Mouse (Mus musculus) E14TG2a.4 (cell line): ENCODE results near the gene 1520401A03Rik.

ENCODE experiments used
- H3K27me3 ChIP-seq: 2 replicates; pipeline ENCODE4 v1.6.1; 2014; ENCODE audit warnings: low read length, control low read depth; ENCODE audit not compliant: insufficient read depth
- H3K36me3 ChIP-seq: 2 replicates; pipeline ENCODE4 v1.6.1; 2014; ENCODE audit warnings: low read length, control low read depth; ENCODE audit not compliant: insufficient read depth
- H3K4me1 ChIP-seq: replicated peaks from 2 replicates; pipeline ENCODE4 v1.6.1; 2014; ENCODE audit warnings: low read depth, low read length, control low read depth
- H3K4me3 ChIP-seq: replicated peaks from 2 replicates; pipeline ENCODE4 v1.5.1; 2014; ENCODE audit warnings: mild to moderate bottlenecking, low read length
- H3K9me3 ChIP-seq: 2 replicates; pipeline ENCODE4 v1.6.1; 2014; ENCODE audit warnings: low read length, control low read depth
- CTCF ChIP-seq: conservative IDR thresholded peaks from 2 replicates; pipeline ENCODE4 v1.5.1; 2014; ENCODE audit warnings: low read length
- NANOG ChIP-seq: IDR thresholded peaks from 2 replicates; pipeline ENCODE4 v1.6.1; 2014; ENCODE audit warnings: borderline replicate concordance, low read length, mixed read lengths
- POU5F1 ChIP-seq: IDR thresholded peaks from 2 replicates; pipeline ENCODE4 v1.6.1; 2014; ENCODE audit warnings: low read length, borderline replicate concordance

Gene 1520401A03Rik

DNA sequence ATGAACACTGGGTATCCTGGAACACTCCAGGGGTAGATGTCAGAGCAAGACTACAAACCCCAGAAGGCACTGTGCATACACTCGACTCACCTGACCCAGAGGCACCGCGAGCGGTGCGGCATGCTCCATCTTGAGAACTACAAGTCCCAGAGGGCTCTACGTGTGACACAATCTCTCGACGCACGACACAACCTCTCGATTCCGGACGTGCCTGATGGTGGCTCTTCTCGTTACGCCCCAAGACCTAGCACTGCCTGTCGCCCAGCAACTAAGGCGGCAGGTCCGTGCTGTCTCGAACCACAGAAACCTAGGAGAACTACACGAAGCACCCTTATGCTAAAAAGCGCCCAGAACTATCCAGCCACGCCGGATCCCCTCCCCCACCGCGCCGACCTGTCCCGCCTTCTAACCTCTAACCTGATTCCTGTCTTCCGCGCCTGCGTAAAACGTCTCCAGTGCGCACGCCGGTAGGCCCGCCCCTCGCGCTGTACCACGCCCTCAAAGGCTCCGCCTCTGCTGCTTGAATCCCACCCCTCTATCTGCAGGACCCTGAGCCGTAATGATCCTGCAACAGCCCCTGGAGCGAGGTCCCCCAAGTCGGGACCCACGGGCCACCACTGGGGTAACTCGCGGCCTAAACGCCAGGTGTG, 49.0 kb downstream of the 1520401A03Rik start, which contains the start of the genes Hcfc1r1 and Thoc6:
TSS of gene Hcfc1r1 (plus strand) at position 173 of the 650 bp plus-strand sequence.
TSS of gene Thoc6 (minus strand) at position 459 of the 650 bp plus-strand sequence.
- Histone ChIP-seq H3K4me1 (peaks cover 88% of the 10 kb centered on the region), H3K27me3 (peaks cover 19% of the 10 kb centered on the region), H3K9me3 (no peaks in the 10 kb centered on the region), H3K36me3 (peaks cover 43% of the 10 kb centered on the region), H3K4me3 (peak within 1 kb of the TSS; percentile 89)
- no peak for TF ChIP-seq POU5F1
- no peak for TF ChIP-seq CTCF
- TF ChIP-seq NANOG = no peak

DNA sequence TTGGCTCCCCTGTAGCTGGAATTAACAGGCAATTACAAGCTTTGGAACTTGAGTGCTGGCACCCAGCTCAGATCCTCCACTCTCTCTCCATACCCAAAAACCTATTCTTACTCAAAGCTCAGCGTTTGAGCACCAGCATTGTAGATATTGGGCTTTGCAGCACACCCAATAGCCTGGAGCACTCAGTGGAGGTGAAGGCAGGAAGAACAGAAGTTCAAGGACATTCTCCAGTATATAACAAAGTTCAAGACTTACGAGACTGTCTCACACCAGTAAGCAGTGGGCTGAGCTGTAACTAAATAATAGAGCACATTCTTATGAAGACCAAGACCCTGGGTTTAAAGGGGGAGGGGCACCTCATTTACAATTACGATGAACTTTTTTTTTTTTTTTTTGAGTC, 49.8 kb downstream of the 1520401A03Rik start:
- Histone ChIP-seq H3K36me3 (peaks cover 50% of the 10 kb centered on the region), H3K9me3 (no peaks in the 10 kb centered on the region)
- TF ChIP-seq POU5F1 = no peak
- TF ChIP-seq CTCF = no peak
- TF ChIP-seq NANOG = no peak

DNA sequence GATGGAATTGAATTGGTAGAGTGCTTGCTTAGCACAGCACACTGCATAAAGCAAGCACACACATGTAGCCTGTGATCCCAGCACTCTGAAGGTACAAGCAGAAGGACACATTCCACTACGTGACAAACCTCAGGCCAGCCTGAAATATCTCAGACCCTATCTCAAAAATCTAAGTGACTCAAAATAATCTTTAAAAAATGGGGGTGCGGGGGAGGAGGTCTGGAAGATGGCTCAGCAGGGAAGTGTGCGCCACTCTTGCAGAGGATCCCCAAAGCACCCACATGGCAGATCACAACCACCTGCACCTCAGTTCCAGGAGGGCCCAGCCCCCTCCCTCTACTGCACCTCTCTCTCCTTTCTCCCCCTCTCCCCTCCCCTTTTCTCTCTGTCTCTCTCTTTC, 51.1 kb downstream of the 1520401A03Rik start:
- Histone ChIP-seq H3K4me3 (0 out of 2 replicates have a peak overlapping the region, but pooled peaks have one; percentile 8), H3K36me3 (peaks cover 63% of the 10 kb centered on the region), H3K4me1 (peaks cover 94% of the 10 kb centered on the region), H3K9me3 (no peaks in the 10 kb centered on the region), H3K27me3 (peaks cover 11% of the 10 kb centered on the region)
- TF ChIP-seq NANOG (no peak), POU5F1 (no peak), CTCF (no peak)

More for the DNA sequence above, 49.8 kb downstream of the 1520401A03Rik start:
- peak overlapping the region; percentile 89 for H3K4me3 ChIP-seq
- H3K4me1 ChIP-seq = peaks cover 91% of the 10 kb centered on the region
- peaks cover 11% of the 10 kb centered on the region for H3K27me3 ChIP-seq

DNA sequence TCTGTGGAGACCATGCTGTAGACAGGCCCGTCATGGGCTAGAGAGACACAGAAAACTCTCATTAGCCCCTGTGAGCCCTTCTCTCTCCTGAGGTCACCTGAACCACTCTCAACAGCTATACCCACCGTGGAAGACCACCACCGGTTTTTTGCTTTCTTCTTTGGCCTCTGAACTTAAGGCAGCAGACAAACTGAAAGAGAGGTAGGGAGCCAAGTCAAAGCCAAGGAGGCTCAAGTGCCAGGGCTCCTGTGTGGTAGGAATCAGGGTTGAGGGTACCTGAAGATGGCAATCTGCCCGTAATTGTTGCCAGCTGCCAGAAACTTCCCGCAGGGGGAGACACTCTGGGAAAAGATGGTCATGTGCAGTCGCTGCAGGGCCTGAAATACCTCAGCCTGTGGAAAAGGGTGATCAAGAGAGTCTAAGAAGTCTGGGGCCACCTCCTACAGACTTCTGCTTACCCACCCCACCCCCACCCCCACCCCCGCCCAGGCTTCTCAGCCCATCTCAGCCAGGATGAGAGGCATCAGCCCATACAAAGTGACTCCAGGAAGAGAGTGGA, 52.0 kb downstream of the 1520401A03Rik start:
- H3K9me3 ChIP-seq = no peaks in the 10 kb centered on the region
- peaks cover 94% of the 10 kb centered on the region for H3K4me1 ChIP-seq
- peaks cover 72% of the 10 kb centered on the region for H3K36me3 ChIP-seq
- H3K4me3 ChIP-seq = peak overlapping the region; percentile 33; the same call in 1 of the 2 replicates
- TF ChIP-seq CTCF (0 out of 2 replicates have a peak, but pooled peaks have one; percentile 12), POU5F1 (no peak), NANOG (no peak)
- H3K27me3 ChIP-seq = peaks cover 7% of the 10 kb centered on the region

DNA sequence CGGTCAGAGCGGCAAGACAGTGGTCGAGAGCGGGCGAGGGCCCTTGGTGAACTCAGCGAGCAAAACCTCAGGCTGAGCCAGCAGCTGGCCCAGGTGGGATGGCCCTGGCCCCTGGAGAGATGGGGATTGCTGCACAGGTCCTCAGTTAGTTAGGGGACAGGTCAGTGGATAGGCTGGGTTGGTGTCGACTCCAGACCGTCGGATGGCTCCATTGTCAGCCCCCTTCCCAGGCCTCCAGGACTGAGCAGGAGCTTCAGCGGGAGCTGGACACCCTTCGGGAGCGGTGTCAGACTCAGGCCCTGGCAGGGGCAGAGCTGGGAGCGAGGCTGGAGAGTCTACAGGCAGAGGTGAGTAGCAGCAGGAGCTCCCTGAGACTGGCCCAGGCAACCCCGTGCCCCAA, 57.1 kb downstream of the 1520401A03Rik start:
- peaks cover 35% of the 10 kb centered on the region for H3K27me3 ChIP-seq
- H3K4me1 ChIP-seq = peaks cover 79% of the 10 kb centered on the region
- H3K36me3 ChIP-seq = peaks cover 53% of the 10 kb centered on the region
- H3K9me3 ChIP-seq = no peaks in the 10 kb centered on the region
- peak overlapping the region; percentile 32; the same call in 1 of the 2 replicates for H3K4me3 ChIP-seq
- TF ChIP-seq POU5F1 (no peak), CTCF (no peak), NANOG (no peak)

DNA sequence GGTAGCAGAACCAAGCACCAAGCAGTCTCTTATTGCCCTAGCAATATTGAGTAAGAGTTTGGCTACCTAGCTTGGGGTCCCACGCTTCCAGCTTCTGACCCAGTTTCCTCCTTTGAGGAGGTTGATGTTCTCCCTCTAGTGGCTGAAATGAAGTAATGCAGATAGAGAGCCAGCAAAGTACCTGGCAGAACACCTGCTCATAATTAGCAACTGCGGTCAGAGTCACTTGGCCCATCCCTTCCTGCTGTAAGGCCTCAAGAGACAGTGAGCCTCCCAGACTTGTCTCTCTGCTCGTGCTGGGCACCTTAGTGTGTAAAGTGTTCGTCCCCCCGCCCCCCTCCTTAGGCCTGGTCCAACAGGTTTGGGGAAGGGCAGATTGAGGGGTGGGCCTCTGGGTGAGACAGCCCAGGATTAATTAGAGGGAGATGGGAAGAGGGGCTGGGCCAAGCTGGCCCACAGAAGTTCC, 58.0 kb downstream of the 1520401A03Rik start:
- TF ChIP-seq POU5F1 (no peak), CTCF (peak; percentile 91)
- Histone ChIP-seq H3K4me3 (no peak overlapping the region), H3K9me3 (no peaks in the 10 kb centered on the region), H3K36me3 (peaks cover 43% of the 10 kb centered on the region), H3K4me1 (peaks cover 72% of the 10 kb centered on the region), H3K27me3 (peaks cover 41% of the 10 kb centered on the region)

DNA sequence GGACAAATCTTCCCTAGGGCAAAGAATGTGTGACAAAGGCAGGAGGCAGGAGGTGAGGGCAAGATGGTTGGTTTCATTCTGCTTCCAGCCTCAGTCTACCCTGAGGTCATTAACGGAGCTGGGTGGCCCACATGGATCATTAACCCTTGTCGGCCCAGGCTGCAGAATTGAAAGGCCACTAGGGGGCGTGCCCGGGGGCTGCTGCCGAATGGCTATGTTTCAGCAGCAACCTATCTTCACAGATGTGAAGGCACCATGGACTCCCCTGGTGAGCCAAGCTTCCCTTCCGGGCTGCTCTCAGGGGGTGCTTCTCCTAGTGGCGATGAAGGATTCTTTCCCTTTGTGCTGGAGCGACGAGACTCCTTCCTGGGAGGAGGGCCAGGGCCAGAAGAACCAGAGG, 61.1 kb downstream of the 1520401A03Rik start:
- Histone ChIP-seq H3K9me3 (no peaks in the 10 kb centered on the region), H3K36me3 (peaks cover 13% of the 10 kb centered on the region), H3K4me1 (peaks cover 42% of the 10 kb centered on the region), H3K27me3 (peaks cover 52% of the 10 kb centered on the region), H3K4me3 (peak overlapping the region; percentile 8; the same call in 1 of the 2 replicates)
- TF ChIP-seq CTCF (peak; percentile 88), POU5F1 (no peak)

DNA sequence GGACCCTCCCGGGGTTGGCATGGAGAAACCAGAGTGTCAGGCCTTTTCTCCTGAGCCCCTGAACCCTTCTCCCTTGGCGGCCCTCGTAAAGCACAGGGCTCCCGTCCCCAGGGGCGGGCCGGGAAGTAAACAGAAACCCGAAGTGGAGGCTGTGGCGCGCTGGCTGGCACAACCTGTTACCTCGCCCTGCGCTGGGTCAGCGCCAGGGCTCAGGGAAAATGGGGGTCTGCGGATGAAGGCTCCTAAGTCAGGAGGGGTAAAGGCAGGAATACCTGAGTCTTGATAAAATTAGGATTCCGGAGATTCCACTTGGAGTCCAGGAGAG, 61.7 kb downstream of the 1520401A03Rik start:
- H3K36me3 ChIP-seq = peaks cover 6% of the 10 kb centered on the region; the same call in 1 of the 2 replicates
- TF ChIP-seq NANOG = no peak
- no peak for TF ChIP-seq POU5F1
- no peak for TF ChIP-seq CTCF

More for the DNA sequence above, 61.7 kb downstream of the 1520401A03Rik start:
- H3K9me3 ChIP-seq = no peaks in the 10 kb centered on the region
- peak overlapping the region; percentile 81 for H3K4me3 ChIP-seq
- H3K27me3 ChIP-seq = peaks cover 54% of the 10 kb centered on the region
- H3K4me1 ChIP-seq = peaks cover 35% of the 10 kb centered on the region
